Mouse (Mus musculus) lung, embryonic 16.5 days (tissue): ENCODE measurements around the gene Slc34a3. TPM values are rescaled to one million over a fixed set of nuclear protein-coding genes. Genes with fewer than 3 reads are reported as not detected.
A peak's percentile ranks its signal among the peaks of the same experiment; 100 is the strongest.

Experiments
- ATAC-seq: fragments of 200-750 bp; cut with Nextera tagmentation; 2 replicates; pipeline ENCODE4 v1.8.0; 2017; ENCODE audit warnings: low read depth, mild to moderate bottlenecking, moderate library complexity
- H3K27ac ChIP-seq: fragments of 300-500 bp; sonication (generic); 2 replicates; pipeline ENCODE4 v1.5.1; 2014; ENCODE audit warnings: mild to moderate bottlenecking, control low read depth, low read length
- H3K27me3 ChIP-seq: fragments of 300-500 bp; sonication (generic); 2 replicates; pipeline ENCODE4 v1.6.1; 2014; ENCODE audit warnings: low read depth, low read length, mixed read lengths; ENCODE audit not compliant: control insufficient read depth, insufficient read depth
- H3K36me3 ChIP-seq: fragments of 300-500 bp; sonication (generic); 2 replicates; pipeline ENCODE4 v1.6.1; 2014; ENCODE audit warnings: low read length; ENCODE audit not compliant: control insufficient read depth, insufficient read depth
- H3K4me1 ChIP-seq: fragments of 300-500 bp; sonication (generic); replicated peaks from 2 replicates; pipeline ENCODE4 v1.6.1; 2014; ENCODE audit warnings: low read length, mixed read lengths; ENCODE audit not compliant: control insufficient read depth, insufficient read depth
- H3K4me2 ChIP-seq: fragments of 300-500 bp; sonication (generic); 2 replicates; pipeline ENCODE4 v1.6.1; 2014; ENCODE audit warnings: low read depth, low read length, control low read depth
- H3K4me3 ChIP-seq: fragments of 300-500 bp; sonication (generic); 2 replicates; pipeline ENCODE4 v1.5.1; 2014; ENCODE audit warnings: mild to moderate bottlenecking, low read length, control low read depth
- H3K9ac ChIP-seq: fragments of 300-500 bp; sonication (generic); 2 replicates; pipeline ENCODE4 v1.6.1; 2014; ENCODE audit warnings: low read length, control low read depth
- H3K9me3 ChIP-seq: fragments of 300-500 bp; sonication (generic); 2 replicates; pipeline ENCODE4 v1.6.1; 2016; ENCODE audit warnings: low read length; ENCODE audit not compliant: control insufficient read depth
- WGBS: fragments of 180-500 bp; shearing (Covaris S2); extraction: QIAGEN DNeasy Blood & Tissue Kit; methylation state at CpG from one replicate; pipeline ENCODE4 v1.1.7; 2014; 5-methylcytosine and 5-hydroxymethylcytosine counted together
- polyA plus RNA-seq: library from polyadenylated mRNA; unstranded; fragments of >200 nt; fragmentation: Nextera tagmentation; extraction: Ambion mirVana; gene quantifications from 2 replicates; pipeline ENCODE4 v1.2.1, GENCODE M21; 2015

Gene Slc34a3
- polyA plus RNA-seq, 1 experiment from 2014 or later, result not detected

DNA sequence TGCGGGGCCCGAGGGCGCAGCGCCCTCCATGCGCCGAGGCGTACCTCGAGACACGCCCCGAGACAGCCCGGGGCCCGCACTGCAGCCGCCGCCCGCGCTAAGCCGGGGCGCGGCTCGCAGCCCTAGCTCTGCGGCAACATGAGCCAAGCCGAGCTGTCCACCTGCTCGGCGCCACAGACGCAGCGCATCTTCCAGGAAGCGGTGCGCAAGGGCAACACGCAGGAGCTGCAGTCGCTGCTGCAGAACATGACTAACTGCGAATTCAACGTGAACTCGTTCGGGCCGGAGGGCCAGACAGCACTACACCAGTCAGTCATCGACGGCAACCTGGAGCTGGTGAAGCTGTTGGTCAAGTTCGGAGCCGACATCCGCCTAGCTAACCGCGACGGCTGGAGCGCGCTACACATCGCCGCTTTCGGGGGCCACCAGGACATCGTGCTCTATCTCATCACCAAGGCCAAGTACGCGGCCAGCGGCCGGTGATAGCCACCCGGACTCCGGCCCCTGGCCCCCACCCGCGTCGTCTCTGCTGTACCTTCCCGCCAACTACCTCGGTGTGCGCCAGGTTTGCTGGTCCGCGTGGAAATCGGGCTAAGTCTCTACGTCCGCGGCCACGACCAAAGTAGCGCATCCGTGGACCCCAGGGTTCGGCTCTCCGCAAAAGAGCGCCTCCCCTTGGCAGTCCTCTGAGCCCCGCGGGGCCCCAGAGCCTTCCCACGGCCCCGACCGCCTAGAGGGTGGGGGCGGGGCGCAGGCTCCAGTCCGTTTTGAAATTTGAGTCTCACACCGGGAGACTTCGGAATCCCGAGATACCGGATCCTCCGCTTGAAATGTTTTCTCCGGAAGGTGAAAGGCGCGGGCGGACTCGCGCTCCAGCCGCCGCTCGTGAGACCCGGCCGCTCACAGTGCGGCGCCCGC lies 52.9 kb downstream of the Slc34a3 start:
- under 1% methylated on average over 100 of the region's 100 CpGs for WGBS
- H3K4me1 ChIP-seq, result peaks cover 31% of the 10 kb centered on the region
- ATAC-seq, result peak; percentile 32
- H3K9ac ChIP-seq, result peak overlapping the region; percentile 77
- H3K4me3 ChIP-seq, result peak overlapping the region; percentile 63
- H3K27me3 ChIP-seq, result peaks cover 26% of the 10 kb centered on the region
- H3K27ac ChIP-seq, result peak overlapping the region; percentile 83
- no peaks in the 10 kb centered on the region for H3K36me3 ChIP-seq
- H3K4me2 ChIP-seq, result peak overlapping the region; percentile 87
- no peaks in the 10 kb centered on the region for H3K9me3 ChIP-seq

DNA sequence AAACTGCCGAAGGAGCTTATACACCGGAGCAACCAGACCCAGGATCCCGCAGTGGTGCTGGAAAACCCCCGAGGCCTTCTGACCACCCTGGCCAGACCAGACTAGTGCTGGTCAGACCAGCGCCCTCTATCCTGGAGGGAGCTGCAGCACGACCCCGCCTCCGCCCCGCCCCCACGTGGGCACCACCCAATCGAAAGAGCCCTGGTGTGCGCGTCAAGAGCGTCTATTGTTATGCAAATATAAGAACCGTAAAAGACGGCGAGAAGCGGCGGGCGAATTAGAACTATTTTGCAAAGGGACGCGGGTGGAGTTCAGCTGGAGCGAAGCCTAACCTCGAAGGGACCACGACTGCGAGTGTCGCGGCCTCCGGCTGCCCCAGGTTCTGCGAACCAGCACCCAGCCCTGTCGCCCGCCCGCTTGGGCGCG lies 53.7 kb downstream of the Slc34a3 start, which contains the start of gene Nrarp:
TSS of gene Nrarp (plus strand) at position 281 of the 426 bp plus-strand sequence.
- Histone ChIP-seq H3K9ac (peak within 1 kb of the TSS; percentile 77), H3K9me3 (no peaks in the 10 kb centered on the region), H3K27me3 (peaks cover 26% of the 10 kb centered on the region), H3K4me1 (peaks cover 28% of the 10 kb centered on the region), H3K36me3 (no peaks in the 10 kb centered on the region), H3K4me2 (peak within 1 kb of the TSS; percentile 87), H3K4me3 (peak within 1 kb of the TSS; percentile 63), H3K27ac (peak within 1 kb of the TSS; percentile 83)
- ATAC-seq, result peak; percentile 92
- under 1% methylated on average over 35 of the region's 35 CpGs for WGBS

DNA sequence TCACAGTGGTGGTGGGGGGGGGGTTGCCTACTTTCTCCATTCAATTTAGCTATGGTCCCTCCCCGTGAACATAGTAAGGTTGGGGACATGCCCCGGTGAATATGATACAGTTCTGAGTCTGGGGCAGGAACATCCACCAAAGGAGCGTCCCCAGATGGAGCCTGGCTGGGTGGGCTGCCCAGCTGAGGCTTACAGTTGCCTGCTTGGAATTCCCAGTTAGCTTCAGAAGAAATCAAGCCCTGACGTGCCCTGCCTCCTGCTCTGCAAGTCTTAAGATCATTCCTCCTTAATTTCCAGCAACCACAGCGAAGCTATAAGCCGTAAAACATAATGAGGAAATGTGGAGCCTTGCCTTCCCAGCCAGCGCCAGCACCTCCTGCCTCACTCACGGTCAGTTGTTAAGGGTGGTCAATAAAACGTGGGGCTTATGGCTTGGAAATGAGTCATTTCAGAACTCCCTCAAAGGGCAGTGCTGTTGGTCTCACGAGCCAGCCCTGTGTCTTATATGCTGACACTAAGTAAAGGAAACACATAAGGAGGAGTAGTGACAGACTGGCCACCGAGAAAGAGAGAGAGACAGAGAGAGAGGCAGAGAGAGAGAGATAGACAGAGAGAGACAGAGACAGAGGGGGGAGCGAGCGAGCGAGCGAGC lies 54.5 kb downstream of the Slc34a3 start:
- peaks cover 26% of the 10 kb centered on the region for H3K27me3 ChIP-seq
- WGBS, result 58% methylated on average over 15 of the region's 15 CpGs
- no peaks in the 10 kb centered on the region for H3K9me3 ChIP-seq
- H3K4me3 ChIP-seq, result no peak overlapping the region
- H3K27ac ChIP-seq, result no peak overlapping the region
- peaks cover 30% of the 10 kb centered on the region for H3K4me1 ChIP-seq
- ATAC-seq, result no peak
- peak overlapping the region; percentile 87 for H3K4me2 ChIP-seq
- no peak overlapping the region for H3K9ac ChIP-seq
- no peaks in the 10 kb centered on the region for H3K36me3 ChIP-seq

Other genes starting within 250 kb of the Slc34a3 start
- 71.7 and 72.3 TPM in 2 replicates for gene Nsmf, start 180.0 kb downstream of the Slc34a3 start, polyA plus RNA-seq
- 0.64 and 0.74 TPM in 2 replicates for gene Entpd8, start 154.1 kb downstream of the Slc34a3 start, polyA plus RNA-seq
- 1.7 and 2.6 TPM in 2 replicates for gene Noxa1, start 139.2 kb downstream of the Slc34a3 start, polyA plus RNA-seq
- gene Nrarp, start 53.6 kb downstream of the Slc34a3 start, polyA plus RNA-seq, result 9.8 and 10.0 TPM in 2 replicates
- 10.0 and 12.5 TPM in 2 replicates for gene Tor4a, start 37.5 kb downstream of the Slc34a3 start, polyA plus RNA-seq
- gene Nelfb, start 22.9 kb downstream of the Slc34a3 start, polyA plus RNA-seq, result 112 and 113 TPM in 2 replicates
- gene Stpg3, start 19.7 kb downstream of the Slc34a3 start, polyA plus RNA-seq, result 0.15 TPM in 1 of 2 replicates, not detected in the other
- gene Fam166a, start 15.6 kb downstream of the Slc34a3 start, polyA plus RNA-seq, result 0.68 TPM in 1 of 2 replicates, not detected in the other
- gene Tubb4b, start 9.7 kb downstream of the Slc34a3 start, polyA plus RNA-seq, result 677 and 731 TPM in 2 replicates
- gene Rnf224, start 2.4 kb upstream of the Slc34a3 start, polyA plus RNA-seq, result not detected in 2 replicates
- gene Rnf208, start 7.9 kb upstream of the Slc34a3 start, polyA plus RNA-seq, result 8.3 and 9.1 TPM in 2 replicates
- 0.67 TPM in 1 of 2 replicates, not detected in the other for gene Cysrt1, start 8.1 kb upstream of the Slc34a3 start, polyA plus RNA-seq
- 4.5 and 5.9 TPM in 2 replicates for gene AL732309.1, start 12.5 kb upstream of the Slc34a3 start, polyA plus RNA-seq
- gene Tmem203, start 21.1 kb upstream of the Slc34a3 start, polyA plus RNA-seq, result 20.3 and 22.0 TPM in 2 replicates
- 6.4 and 6.5 TPM in 2 replicates for gene Tprn, start 28.3 kb upstream of the Slc34a3 start, polyA plus RNA-seq
- gene Ssna1, start 38.1 kb upstream of the Slc34a3 start, polyA plus RNA-seq, result 219 and 232 TPM in 2 replicates
- gene Anapc2, start 38.1 kb upstream of the Slc34a3 start, polyA plus RNA-seq, result 136 and 137 TPM in 2 replicates
- gene Tmem210, start 53.8 kb upstream of the Slc34a3 start, polyA plus RNA-seq, result not detected in 2 replicates
- gene Lrrc26, start 55.6 kb upstream of the Slc34a3 start, polyA plus RNA-seq, result 6.7 and 9.4 TPM in 2 replicates
- gene Grin1, start 84.8 kb upstream of the Slc34a3 start, polyA plus RNA-seq, result 0.44 and 0.84 TPM in 2 replicates
- 47.8 and 57.4 TPM in 2 replicates for gene Man1b1, start 98.0 kb upstream of the Slc34a3 start, polyA plus RNA-seq
- 15.9 and 18.9 TPM in 2 replicates for gene Dpp7, start 122.0 kb upstream of the Slc34a3 start, polyA plus RNA-seq
- gene Uap1l1, start 131.3 kb upstream of the Slc34a3 start, polyA plus RNA-seq, result 18.8 and 20.2 TPM in 2 replicates
- 39.0 and 39.3 TPM in 2 replicates for gene Sapcd2, start 138.0 kb upstream of the Slc34a3 start, polyA plus RNA-seq
- 3.6 and 4.8 TPM in 2 replicates for gene Entpd2, start 161.5 kb upstream of the Slc34a3 start, polyA plus RNA-seq
- 31.6 and 36.5 TPM in 2 replicates for gene Npdc1, start 165.0 kb upstream of the Slc34a3 start, polyA plus RNA-seq
- 0.10 and 0.15 TPM in 2 replicates for gene Fut7, start 188.9 kb upstream of the Slc34a3 start, polyA plus RNA-seq
- 4.9 and 5.4 TPM in 2 replicates for gene Abca2, start 194.3 kb upstream of the Slc34a3 start, polyA plus RNA-seq
- 139 and 180 TPM in 2 replicates for gene Clic3, start 222.5 kb upstream of the Slc34a3 start, polyA plus RNA-seq
- 37.9 and 44.8 TPM in 2 replicates for gene Paxx, start 226.7 kb upstream of the Slc34a3 start, polyA plus RNA-seq
- 10.7 and 16.5 TPM in 2 replicates for gene Ptgds, start 235.7 kb upstream of the Slc34a3 start, polyA plus RNA-seq